Mouse (Mus musculus) cerebellum, adult 2 months (tissue): Measurements from ENCODE around the gene Plekha6.

Source experiments
- CTCF ChIP-seq: fragments of 200-500 bp; IDR thresholded peaks from 2 replicates; pipeline ENCODE4 v1.5.1; 2011; ENCODE audit warnings: low read depth, mild to moderate bottlenecking, control low read depth, low read length, moderate library complexity, borderline replicate concordance; ENCODE audit not compliant: insufficient read depth
- POLR2A ChIP-seq: fragments of 200-500 bp; IDR thresholded peaks from 2 replicates; pipeline ENCODE4 v1.6.1; 2011; ENCODE audit warnings: low read length, control low read depth, borderline replicate concordance; ENCODE audit not compliant: insufficient read depth

DNA sequence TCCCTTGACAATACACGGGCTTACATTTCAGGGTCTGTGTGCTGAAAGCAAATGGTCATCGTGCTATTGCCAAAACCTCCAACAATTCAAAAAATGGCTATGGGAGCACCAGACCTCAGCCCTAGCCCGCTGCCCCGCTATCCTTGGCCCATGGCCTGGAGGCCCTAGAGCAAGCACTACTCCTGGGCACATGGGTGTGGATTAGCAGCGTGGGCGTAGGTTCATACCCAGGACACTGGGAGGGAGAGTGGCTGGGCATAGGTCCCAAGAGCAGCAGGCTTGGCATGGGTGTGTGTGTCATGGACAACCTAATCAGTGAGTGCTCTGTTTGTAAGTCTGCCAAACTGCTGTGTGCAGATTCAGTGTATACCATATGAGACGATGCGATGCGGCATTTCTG, 132.4 kb downstream of the Plekha6 start:
- TF ChIP-seq CTCF (no peak), POLR2A (no peak)
